Mouse (Mus musculus) spleen, postnatal 10 days (tissue): Measurements from ENCODE around the gene Gigyf1.
A peak's percentile ranks its signal among the peaks of the same experiment; 100 is the strongest.

Experiments
- DNase-seq, 2 experiments: peaks; one replicate each; pipeline ENCODE4 v3.0.0; 2021 to 2022; ENCODE audit warnings: low spot score in 2 of 2

Gene Gigyf1

GRCm38 (mm10) chr5:137533117-137533827, 14.9 kb downstream of the Gigyf1 start, which contains the start of the genes Epo and Gnb2:
Gene Epo (minus strand): TSS chr5:137533242.
Gene Gnb2 (minus strand): TSS chr5:137533510.
- peak; percentile 94 to 99 for DNase-seq

GRCm38 (mm10) chr5:137534762-137535161, 16.4 kb downstream of the Gigyf1 start:
- no peak for DNase-seq

- no peak for DNase-seq
Observed at GRCm38 (mm10) chr5:137535318-137535717, 17.0 kb downstream of the Gigyf1 start.

- DNase-seq: no peak
Observed at GRCm38 (mm10) chr5:137537461-137537860, 19.1 kb downstream of the Gigyf1 start.

- no peak for DNase-seq
Observed at GRCm38 (mm10) chr5:137539291-137539801, 21.0 kb downstream of the Gigyf1 start.

GRCm38 (mm10) chr5:137540991-137541390, 22.6 kb downstream of the Gigyf1 start:
- no peak for DNase-seq

GRCm38 (mm10) chr5:137541768-137542540, 23.6 kb downstream of the Gigyf1 start:
- no peak for DNase-seq

GRCm38 (mm10) chr5:137544926-137545325, 26.6 kb downstream of the Gigyf1 start:
- no peak for DNase-seq

- DNase-seq: no peak
Observed at GRCm38 (mm10) chr5:137545596-137545995, 27.2 kb downstream of the Gigyf1 start.

- DNase-seq: no peak
Observed at GRCm38 (mm10) chr5:137549840-137550239, 31.5 kb downstream of the Gigyf1 start.

GRCm38 (mm10) chr5:137551119-137551518, 32.8 kb downstream of the Gigyf1 start:
- peak in 1 of 2 experiments; percentile 53 for DNase-seq

GRCm38 (mm10) chr5:137553000-137553399, 34.7 kb downstream of the Gigyf1 start:
- no peak for DNase-seq

- peak; percentile 59 to 74 for DNase-seq
Observed at GRCm38 (mm10) chr5:137553411-137553837, 35.1 kb downstream of the Gigyf1 start, which contains the start of gene Actl6b. Gene Actl6b (plus strand): TSS chr5:137553517.

- DNase-seq: no peak
Observed at GRCm38 (mm10) chr5:137553898-137554297, 35.5 kb downstream of the Gigyf1 start.

- DNase-seq: no peak
Observed at GRCm38 (mm10) chr5:137561556-137561955, 43.2 kb downstream of the Gigyf1 start.

GRCm38 (mm10) chr5:137562965-137563364, 44.6 kb downstream of the Gigyf1 start:
- no peak for DNase-seq

- no peak for DNase-seq
Observed at GRCm38 (mm10) chr5:137565744-137566143, 47.4 kb downstream of the Gigyf1 start.

- no peak for DNase-seq
Observed at GRCm38 (mm10) chr5:137566416-137566815, 48.1 kb downstream of the Gigyf1 start.

GRCm38 (mm10) chr5:137568223-137568798, 50.0 kb downstream of the Gigyf1 start:
- no peak for DNase-seq

GRCm38 (mm10) chr5:137569031-137569430, 50.7 kb downstream of the Gigyf1 start:
- DNase-seq: peak in 1 of 2 experiments; percentile 32

GRCm38 (mm10) chr5:137569665-137570064, 51.3 kb downstream of the Gigyf1 start, which contains the start of gene Tfr2:
Gene Tfr2 (plus strand): TSS chr5:137569840.
- DNase-seq: peak; percentile 76 to 90

- DNase-seq: peak in 1 of 2 experiments; percentile 32
Observed at GRCm38 (mm10) chr5:137570181-137570580, 51.8 kb downstream of the Gigyf1 start.
